Mouse (Mus musculus): ENCODE data around the gene Ptpn6. TPM values are rescaled to one million over a fixed set of nuclear protein-coding genes. Genes with fewer than 3 reads are reported as not detected.

Gene Ptpn6
- polyA plus RNA-seq, 1 experiment from 2014 or later, result 4.9 TPM

DNA sequence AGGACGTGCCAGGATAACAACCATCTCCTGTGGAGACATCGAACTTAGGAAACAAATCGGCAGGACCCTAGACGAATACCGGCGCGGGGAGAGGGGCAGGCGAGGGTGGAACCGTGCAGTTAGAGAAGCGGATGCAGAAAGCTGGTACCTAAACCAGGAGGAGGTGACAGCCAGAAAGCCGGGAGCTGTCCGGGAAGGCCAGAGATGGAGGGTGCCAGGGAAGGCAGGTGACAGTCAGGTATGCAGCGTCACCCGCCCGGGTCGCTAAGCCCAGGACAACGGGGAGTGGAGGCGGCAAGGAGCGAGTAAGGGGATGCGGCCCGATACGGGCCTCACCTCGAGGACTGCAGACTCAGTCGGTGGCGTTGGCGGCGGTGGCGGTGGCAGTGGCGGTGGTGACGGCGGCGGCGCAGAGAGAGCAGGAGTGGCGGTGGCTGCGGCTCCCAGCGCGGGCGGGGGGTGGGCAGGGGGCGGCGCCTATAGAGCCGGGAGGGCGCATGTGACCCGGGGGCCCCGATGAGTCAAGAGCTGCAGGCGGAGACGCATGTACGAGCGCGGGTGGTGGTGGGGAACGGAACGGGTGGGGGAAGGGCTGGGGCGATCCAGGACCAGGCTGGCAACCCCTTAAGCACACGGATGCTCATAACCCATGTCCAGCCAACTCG, 30.7 kb upstream of the Ptpn6 start, which contains the start of gene Eno2:
Gene Eno2 (minus strand): TSS at position 573 of the 665 bp plus-strand sequence.
- peaks cover 20% of the 10 kb centered on the region for H3K4me1 ChIP-seq (ENCODE audit: control insufficient read depth, insufficient read depth, low read depth, low read length)
- under 1% methylated on average over 49 of the region's 54 CpGs for WGBS

DNA sequence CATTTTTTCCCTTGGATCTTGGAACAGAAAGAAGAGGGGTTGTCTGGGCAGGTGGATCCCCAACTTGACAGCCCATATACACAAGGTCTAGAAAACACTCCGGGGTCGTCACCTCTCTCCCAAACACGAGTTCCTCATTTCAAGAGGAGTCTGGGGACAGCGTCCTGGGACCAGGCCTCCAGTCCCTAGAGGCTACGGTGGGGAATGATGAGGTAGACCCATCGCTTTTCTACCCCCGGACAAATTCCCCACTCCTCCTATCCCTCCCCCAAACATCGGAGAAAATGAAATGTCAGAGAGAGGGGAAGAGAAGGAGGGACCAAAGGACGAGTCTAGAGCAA, 30.2 kb upstream of the Ptpn6 start:
- 5% methylated on average over 9 of the region's 9 CpGs for WGBS
- peak overlapping the region; percentile 63 for H3K4me3 ChIP-seq (ENCODE audit: low read length)
- H3K9me3 ChIP-seq (ENCODE audit: control insufficient read depth, low read length), result no peaks in the 10 kb centered on the region
- H3K27me3 ChIP-seq (replicated peaks; ENCODE audit: control insufficient read depth, insufficient read depth, low read length), result no peaks in the 10 kb centered on the region
- peak overlapping the region; percentile 75 for H3K27ac ChIP-seq (ENCODE audit: low read depth, low read length)
- peak overlapping the region; percentile 82 for H3K4me2 ChIP-seq (ENCODE audit: low read length)
- peaks cover 20% of the 10 kb centered on the region for H3K4me1 ChIP-seq (ENCODE audit: control insufficient read depth, insufficient read depth, low read depth, low read length)
- H3K36me3 ChIP-seq (ENCODE audit: control insufficient read depth, insufficient read depth, low read length), result 0 out of 2 replicates have a peak, but pooled peaks cover 2% of the 10 kb centered on the region
- peak overlapping the region; percentile 84 for H3K9ac ChIP-seq (ENCODE audit: low read depth, low read length)
- ATAC-seq, result peak; percentile 12

More for the DNA sequence above, 30.7 kb upstream of the Ptpn6 start, which contains the start of gene Eno2:
- ATAC-seq, result peak; percentile 88
- no peaks in the 10 kb centered on the region for H3K9me3 ChIP-seq (ENCODE audit: control insufficient read depth, low read length)
- 0 out of 2 replicates have a peak, but pooled peaks cover 2% of the 10 kb centered on the region for H3K36me3 ChIP-seq (ENCODE audit: control insufficient read depth, insufficient read depth, low read length)
- H3K27ac ChIP-seq (ENCODE audit: low read depth, low read length), result peak within 1 kb of the TSS; percentile 75
- no peaks in the 10 kb centered on the region for H3K27me3 ChIP-seq (replicated peaks; ENCODE audit: control insufficient read depth, insufficient read depth, low read length)
- H3K4me3 ChIP-seq (ENCODE audit: low read length), result peak within 1 kb of the TSS; percentile 63
- H3K4me2 ChIP-seq (ENCODE audit: low read length), result peak within 1 kb of the TSS; percentile 82
- peak within 1 kb of the TSS; percentile 84 for H3K9ac ChIP-seq (ENCODE audit: low read depth, low read length)

DNA sequence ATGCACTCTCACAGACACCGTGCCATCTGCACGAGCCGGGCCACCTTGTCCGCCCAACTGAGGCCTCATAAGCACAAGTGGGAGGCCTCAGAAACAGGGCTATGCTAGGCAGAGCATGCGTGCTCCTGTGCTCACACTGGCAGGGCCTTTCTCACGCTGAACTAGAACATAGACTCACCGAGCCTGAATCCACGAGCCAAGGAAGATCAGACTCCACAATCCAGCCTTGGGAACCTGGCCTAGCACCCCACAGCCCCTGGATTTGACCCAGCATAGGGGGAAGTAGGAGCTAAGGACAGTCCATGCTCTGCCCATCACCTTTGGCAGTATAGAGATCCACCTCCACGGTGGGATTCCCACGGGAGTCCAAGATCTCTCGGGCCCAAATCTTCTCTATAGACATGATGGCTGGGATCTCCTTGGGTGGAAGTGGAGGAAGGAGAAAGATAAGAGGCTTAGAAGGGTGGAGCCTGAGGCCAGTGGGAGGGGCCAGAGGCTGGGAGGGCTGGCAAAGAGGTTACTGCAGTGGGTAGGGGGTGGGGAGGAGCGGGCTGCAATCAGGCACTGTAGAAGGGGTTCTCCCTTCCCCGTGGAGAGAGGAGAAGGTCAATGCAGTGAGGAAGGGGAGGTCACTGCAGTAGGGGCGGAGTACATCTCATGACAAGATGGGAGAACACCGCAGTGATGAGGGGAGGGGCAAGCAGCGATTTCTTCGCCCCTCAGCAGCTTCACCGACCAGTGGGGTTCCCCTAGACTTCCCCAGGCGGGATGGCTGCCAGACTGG, 29.6 kb upstream of the Ptpn6 start:
- Histone ChIP-seq H3K9ac (ENCODE audit: low read depth, low read length) (peak overlapping the region; percentile 84), H3K4me1 (ENCODE audit: control insufficient read depth, insufficient read depth, low read depth, low read length) (peaks cover 20% of the 10 kb centered on the region), H3K27ac (ENCODE audit: low read depth, low read length) (peak overlapping the region; percentile 75), H3K27me3 (replicated peaks; ENCODE audit: control insufficient read depth, insufficient read depth, low read length) (no peaks in the 10 kb centered on the region), H3K4me3 (ENCODE audit: low read length) (peak overlapping the region; percentile 63), H3K4me2 (ENCODE audit: low read length) (peak overlapping the region; percentile 82), H3K36me3 (ENCODE audit: control insufficient read depth, insufficient read depth, low read length) (0 out of 2 replicates have a peak, but pooled peaks cover 2% of the 10 kb centered on the region), H3K9me3 (ENCODE audit: control insufficient read depth, low read length) (no peaks in the 10 kb centered on the region)
- peak; percentile 40 for ATAC-seq
- 22% methylated on average over 19 of the region's 19 CpGs for WGBS

DNA sequence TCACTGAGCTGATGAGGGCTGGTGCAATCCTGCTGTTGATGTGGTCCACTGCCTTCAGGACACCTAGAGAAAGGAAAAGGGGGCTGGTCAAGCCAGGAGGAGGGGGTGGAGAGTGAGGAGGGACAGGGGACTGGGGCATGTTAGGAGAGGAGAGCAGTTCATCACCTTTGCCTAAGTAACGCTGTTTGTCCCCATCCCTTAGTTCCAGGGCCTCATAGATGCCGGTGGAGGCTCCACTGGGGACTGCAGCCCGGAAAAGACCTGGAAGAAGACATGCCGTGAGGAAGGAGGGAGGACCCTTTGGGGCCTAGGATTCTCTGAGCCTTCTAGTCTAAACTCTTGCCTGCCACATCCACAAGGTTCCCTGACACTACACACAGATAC, 29.0 kb upstream of the Ptpn6 start:
- Histone ChIP-seq H3K36me3 (ENCODE audit: control insufficient read depth, insufficient read depth, low read length) (0 out of 2 replicates have a peak, but pooled peaks cover 2% of the 10 kb centered on the region), H3K4me1 (ENCODE audit: control insufficient read depth, insufficient read depth, low read depth, low read length) (peaks cover 20% of the 10 kb centered on the region), H3K4me3 (ENCODE audit: low read length) (peak overlapping the region; percentile 63), H3K27me3 (replicated peaks; ENCODE audit: control insufficient read depth, insufficient read depth, low read length) (no peaks in the 10 kb centered on the region), H3K9ac (ENCODE audit: low read depth, low read length) (peak overlapping the region; percentile 84), H3K27ac (ENCODE audit: low read depth, low read length) (0 out of 2 replicates have a peak overlapping the region, but pooled peaks have one; percentile 39), H3K4me2 (ENCODE audit: low read length) (peak overlapping the region; percentile 82), H3K9me3 (ENCODE audit: control insufficient read depth, low read length) (no peaks in the 10 kb centered on the region)
- WGBS, result 39% methylated on average over 4 of the region's 4 CpGs
- ATAC-seq, result no peak

DNA sequence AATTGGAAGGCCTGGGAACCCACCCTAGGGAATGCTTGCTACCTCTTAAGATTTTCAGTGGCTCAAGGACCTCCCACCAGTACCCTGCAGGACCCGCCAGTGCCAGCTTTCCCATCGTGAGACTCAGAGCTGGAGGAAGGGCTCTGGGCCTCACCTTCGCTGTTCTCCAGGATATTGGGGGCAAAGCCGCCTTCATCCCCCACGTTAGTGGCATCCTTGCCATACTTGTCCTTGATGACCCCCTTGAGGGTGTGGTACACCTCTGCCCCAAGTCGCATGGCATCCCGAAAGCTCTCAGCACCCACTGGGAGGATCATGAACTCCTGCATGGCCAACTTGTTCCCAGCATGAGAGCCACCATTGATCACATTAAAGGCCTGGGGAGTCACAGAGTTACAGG, 27.4 kb upstream of the Ptpn6 start:
- Histone ChIP-seq H3K9me3 (ENCODE audit: control insufficient read depth, low read length) (no peaks in the 10 kb centered on the region), H3K36me3 (ENCODE audit: control insufficient read depth, insufficient read depth, low read length) (0 out of 2 replicates have a peak, but pooled peaks cover 2% of the 10 kb centered on the region), H3K4me1 (ENCODE audit: control insufficient read depth, insufficient read depth, low read depth, low read length) (peaks cover 20% of the 10 kb centered on the region), H3K27me3 (replicated peaks; ENCODE audit: control insufficient read depth, insufficient read depth, low read length) (no peaks in the 10 kb centered on the region), H3K27ac (ENCODE audit: low read depth, low read length) (no peak overlapping the region), H3K4me3 (ENCODE audit: low read length) (no peak overlapping the region), H3K9ac (ENCODE audit: low read depth, low read length) (no peak overlapping the region), H3K4me2 (ENCODE audit: low read length) (no peak overlapping the region)
- no peak for ATAC-seq
- 83% methylated on average over 7 of the region's 7 CpGs for WGBS

DNA sequence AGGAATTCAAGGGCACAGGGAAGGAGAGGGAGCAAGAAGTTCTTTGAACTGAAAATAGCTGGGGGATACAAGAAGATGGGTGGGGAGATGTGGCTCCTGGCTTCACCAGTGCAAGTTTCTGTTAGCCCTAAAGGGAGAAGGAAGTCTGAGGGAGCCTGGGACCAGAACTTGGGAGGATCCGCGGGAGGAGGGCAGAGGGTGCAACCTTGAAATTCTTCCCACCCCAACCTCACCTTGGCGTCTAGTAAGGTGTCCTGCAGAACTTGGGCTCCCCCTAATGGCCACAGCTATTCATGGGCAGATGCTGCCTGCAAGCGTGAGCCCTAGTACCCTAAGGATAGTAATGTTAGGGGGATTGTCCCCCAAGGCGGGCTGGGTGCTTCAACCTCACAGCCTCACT, 20.7 kb upstream of the Ptpn6 start:
- H3K36me3 ChIP-seq (ENCODE audit: control insufficient read depth, insufficient read depth, low read length), result no peaks in the 10 kb centered on the region

DNA sequence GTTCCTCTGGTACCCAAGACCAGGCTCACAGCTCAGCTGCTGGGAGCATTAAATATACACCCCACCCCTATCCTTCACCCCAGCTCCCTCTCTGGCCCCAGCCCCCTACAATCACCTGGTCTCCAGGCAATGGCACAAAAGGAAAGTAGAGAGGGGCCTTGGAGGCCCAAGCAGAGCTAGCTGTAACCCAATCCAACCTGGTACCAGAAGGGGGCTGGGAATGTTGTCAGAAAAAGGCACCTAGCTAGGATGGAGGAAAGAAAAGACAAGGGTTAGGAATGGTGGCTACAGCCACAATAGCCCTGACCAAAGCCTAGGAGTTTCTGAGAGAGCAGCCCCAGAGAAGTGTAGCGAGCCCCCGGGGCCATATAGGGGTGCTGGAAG, 20.3 kb upstream of the Ptpn6 start:
- Histone ChIP-seq H3K27me3 (replicated peaks; ENCODE audit: control insufficient read depth, insufficient read depth, low read length) (no peaks in the 10 kb centered on the region), H3K9ac (ENCODE audit: low read depth, low read length) (0 out of 2 replicates have a peak overlapping the region, but pooled peaks have one; percentile 6), H3K4me2 (ENCODE audit: low read length) (no peak overlapping the region), H3K27ac (ENCODE audit: low read depth, low read length) (peak overlapping the region; percentile 66), H3K4me3 (ENCODE audit: low read length) (no peak overlapping the region), H3K36me3 (ENCODE audit: control insufficient read depth, insufficient read depth, low read length) (no peaks in the 10 kb centered on the region), H3K4me1 (ENCODE audit: control insufficient read depth, insufficient read depth, low read depth, low read length) (peaks cover 30% of the 10 kb centered on the region), H3K9me3 (ENCODE audit: control insufficient read depth, low read length) (no peaks in the 10 kb centered on the region)
- no peak for ATAC-seq
- 50% methylated on average over 2 of the region's 2 CpGs for WGBS

More for the DNA sequence above, 20.7 kb upstream of the Ptpn6 start:
- Histone ChIP-seq H3K9me3 (ENCODE audit: control insufficient read depth, low read length) (no peaks in the 10 kb centered on the region), H3K4me2 (ENCODE audit: low read length) (no peak overlapping the region), H3K4me1 (ENCODE audit: control insufficient read depth, insufficient read depth, low read depth, low read length) (peaks cover 26% of the 10 kb centered on the region), H3K9ac (ENCODE audit: low read depth, low read length) (no peak overlapping the region), H3K27ac (ENCODE audit: low read depth, low read length) (peak overlapping the region; percentile 66), H3K27me3 (replicated peaks; ENCODE audit: control insufficient read depth, insufficient read depth, low read length) (no peaks in the 10 kb centered on the region), H3K4me3 (ENCODE audit: low read length) (no peak overlapping the region)
- WGBS, result 3% methylated on average over 5 of the region's 5 CpGs
- ATAC-seq, result no peak

DNA sequence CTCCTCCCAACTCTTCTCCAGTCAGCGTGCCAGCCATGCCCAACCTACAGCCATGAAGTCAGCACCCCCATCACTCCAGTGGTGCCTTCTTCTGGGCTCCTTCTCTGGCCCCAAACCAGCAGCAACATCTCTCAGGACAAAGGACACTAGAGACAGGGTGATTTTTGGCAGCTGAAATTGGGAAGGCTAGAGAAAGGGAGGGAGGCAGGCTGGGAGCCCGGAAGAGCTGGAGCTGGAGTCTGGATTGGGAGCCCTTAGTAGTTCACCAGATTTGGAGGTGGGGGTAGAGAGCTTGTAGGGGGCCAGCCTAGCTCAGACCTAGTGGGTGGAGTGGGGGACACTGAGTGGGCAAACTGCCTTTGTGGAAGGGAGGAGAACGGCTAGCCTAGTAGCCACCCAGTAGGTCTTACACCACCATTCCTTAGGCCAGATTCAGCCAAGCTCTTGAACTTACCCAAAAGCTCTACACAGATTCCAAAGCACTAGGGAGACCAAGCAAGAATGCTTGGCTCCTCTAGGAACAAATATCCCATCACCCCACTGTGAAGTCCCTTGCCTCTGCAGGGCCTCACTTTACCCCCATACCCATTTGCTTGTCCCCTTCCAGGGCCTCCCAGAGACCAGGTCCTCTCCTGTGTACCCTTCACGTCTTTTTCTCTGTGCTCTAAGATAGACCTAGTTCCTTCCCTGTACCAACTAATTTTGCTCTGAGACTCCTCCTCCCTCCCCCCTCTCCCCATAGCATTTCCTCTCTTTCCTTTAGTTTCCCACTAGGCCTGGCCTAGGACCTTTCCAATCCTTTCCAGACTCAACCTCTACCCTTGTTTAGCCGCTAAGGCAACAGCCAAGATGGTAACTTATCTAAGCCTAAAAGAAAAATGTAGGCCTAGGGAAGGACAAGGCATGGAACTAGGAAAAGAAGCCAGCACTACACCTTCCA, 19.7 kb upstream of the Ptpn6 start:
- 18% methylated on average over 5 of the region's 5 CpGs for WGBS
- Histone ChIP-seq H3K9ac (ENCODE audit: low read depth, low read length) (peak overlapping the region; percentile 97), H3K9me3 (ENCODE audit: control insufficient read depth, low read length) (no peaks in the 10 kb centered on the region), H3K36me3 (ENCODE audit: control insufficient read depth, insufficient read depth, low read length) (no peaks in the 10 kb centered on the region), H3K4me1 (ENCODE audit: control insufficient read depth, insufficient read depth, low read depth, low read length) (peaks cover 34% of the 10 kb centered on the region), H3K27me3 (replicated peaks; ENCODE audit: control insufficient read depth, insufficient read depth, low read length) (no peaks in the 10 kb centered on the region), H3K27ac (ENCODE audit: low read depth, low read length) (peak overlapping the region; percentile 99), H3K4me2 (ENCODE audit: low read length) (peak overlapping the region; percentile 80), H3K4me3 (ENCODE audit: low read length) (peak overlapping the region; percentile 80)
- ATAC-seq, result peak; percentile 43
